Mouse (Mus musculus): ENCODE measurements around the gene Camk1g. TPM values are rescaled to one million over a fixed set of nuclear protein-coding genes. Genes with fewer than 3 reads are reported as not detected.

The Camk1g gene
- polyA plus RNA-seq, 1 experiment from 2014 or later: 11.9 TPM

GRCm38 (mm10) chr1:193363801-193364231 lies 6.3 kb downstream of the Camk1g start:
- Histone ChIP-seq H3K4me2 (ENCODE audit: low read depth, low read length) (no peak overlapping the region), H3K9me3 (ENCODE audit: control insufficient read depth, low read length) (no peaks in the 10 kb centered on the region), H3K36me3 (ENCODE audit: control insufficient read depth, insufficient read depth, low read length) (0 out of 2 replicates have a peak, but pooled peaks cover 19% of the 10 kb centered on the region), H3K4me1 (ENCODE audit: control insufficient read depth, insufficient read depth, low read length) (peaks cover 8% of the 10 kb centered on the region), H3K27me3 (replicated peaks; ENCODE audit: control insufficient read depth, insufficient read depth, low read length) (no peaks in the 10 kb centered on the region), H3K4me3 (ENCODE audit: low read depth, low read length) (no peak overlapping the region), H3K9ac (ENCODE audit: low read depth, low read length) (no peak overlapping the region), H3K27ac (replicated peaks; ENCODE audit: low read depth, low read length) (no peak overlapping the region)
- ATAC-seq (ENCODE audit: low read depth) (peak; percentile 61), DNase-seq (ENCODE audit: low spot score) (peak; percentile 54)
- WGBS: 65% methylated on average over 5 of the region's 5 CpGs

DNA sequence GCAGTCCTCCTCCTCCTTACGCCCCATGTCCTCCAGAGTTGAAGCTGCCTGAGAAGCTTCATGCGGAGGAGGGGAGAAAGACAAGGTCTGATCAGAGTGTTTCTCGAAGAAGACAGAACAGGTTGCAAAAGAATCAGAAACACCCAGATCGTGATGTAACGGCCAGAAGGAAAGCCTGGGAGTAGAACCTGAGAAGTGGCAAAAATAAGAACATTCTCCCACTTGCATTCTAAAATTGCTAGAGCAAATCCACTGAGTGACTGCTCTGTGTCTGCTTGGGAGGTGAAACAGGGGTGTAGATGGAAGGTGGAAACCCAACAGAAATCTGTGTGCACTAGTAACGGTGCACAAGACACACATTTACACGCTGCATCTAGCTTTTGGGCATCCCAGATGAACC lies 8.0 kb downstream of the Camk1g start:
- H3K4me1 ChIP-seq (ENCODE audit: control insufficient read depth, insufficient read depth, low read length): no peaks in the 10 kb centered on the region
- WGBS: 89% methylated on average over 7 of the region's 7 CpGs
- no peak overlapping the region for H3K27ac ChIP-seq (replicated peaks; ENCODE audit: low read depth, low read length)
- DNase-seq (ENCODE audit: low spot score) (no peak), ATAC-seq (ENCODE audit: low read depth) (no peak)
- no peaks in the 10 kb centered on the region for H3K9me3 ChIP-seq (ENCODE audit: control insufficient read depth, low read length)
- H3K9ac ChIP-seq (ENCODE audit: low read depth, low read length): no peak overlapping the region
- H3K27me3 ChIP-seq (replicated peaks; ENCODE audit: control insufficient read depth, insufficient read depth, low read length): no peaks in the 10 kb centered on the region
- H3K36me3 ChIP-seq (ENCODE audit: control insufficient read depth, insufficient read depth, low read length): 0 out of 2 replicates have a peak, but pooled peaks cover 19% of the 10 kb centered on the region
- no peak overlapping the region for H3K4me2 ChIP-seq (ENCODE audit: low read depth, low read length)
- H3K4me3 ChIP-seq (ENCODE audit: low read depth, low read length): no peak overlapping the region

GRCm38 (mm10) chr1:193361181-193361580 lies 8.9 kb downstream of the Camk1g start:
- 57% methylated on average over 6 of the region's 6 CpGs for WGBS
- DNase-seq (ENCODE audit: low spot score) (no peak), ATAC-seq (ENCODE audit: low read depth) (peak; percentile 48; the same call in 1 of the 2 replicates)
- Histone ChIP-seq H3K27ac (replicated peaks; ENCODE audit: low read depth, low read length) (no peak overlapping the region), H3K4me3 (ENCODE audit: low read depth, low read length) (no peak overlapping the region), H3K4me1 (ENCODE audit: control insufficient read depth, insufficient read depth, low read length) (no peaks in the 10 kb centered on the region), H3K36me3 (ENCODE audit: control insufficient read depth, insufficient read depth, low read length) (peaks cover 23% of the 10 kb centered on the region; the same call in 1 of the 2 replicates), H3K4me2 (ENCODE audit: low read depth, low read length) (no peak overlapping the region), H3K9me3 (ENCODE audit: control insufficient read depth, low read length) (no peaks in the 10 kb centered on the region), H3K27me3 (replicated peaks; ENCODE audit: control insufficient read depth, insufficient read depth, low read length) (no peaks in the 10 kb centered on the region), H3K9ac (ENCODE audit: low read depth, low read length) (no peak overlapping the region)

- no peak overlapping the region for H3K4me2 ChIP-seq (ENCODE audit: low read depth, low read length)
- 64% methylated on average over 3 of the region's 3 CpGs for WGBS
- no peaks in the 10 kb centered on the region for H3K27me3 ChIP-seq (replicated peaks; ENCODE audit: control insufficient read depth, insufficient read depth, low read length)
- H3K36me3 ChIP-seq (ENCODE audit: control insufficient read depth, insufficient read depth, low read length): peaks cover 32% of the 10 kb centered on the region; the same call in 1 of the 2 replicates
- H3K9me3 ChIP-seq (ENCODE audit: control insufficient read depth, low read length): no peaks in the 10 kb centered on the region
- ATAC-seq (ENCODE audit: low read depth) (no peak), DNase-seq (ENCODE audit: low spot score) (no peak)
- H3K9ac ChIP-seq (ENCODE audit: low read depth, low read length): no peak overlapping the region
- H3K4me3 ChIP-seq (ENCODE audit: low read depth, low read length): no peak overlapping the region
- no peaks in the 10 kb centered on the region for H3K4me1 ChIP-seq (ENCODE audit: control insufficient read depth, insufficient read depth, low read length)
- H3K27ac ChIP-seq (replicated peaks; ENCODE audit: low read depth, low read length): no peak overlapping the region
These were observed 10.9 kb downstream of the Camk1g start for GRCm38 (mm10) chr1:193359199-193359598.

- no peak overlapping the region for H3K4me3 ChIP-seq (ENCODE audit: low read depth, low read length)
- no peak overlapping the region for H3K27ac ChIP-seq (replicated peaks; ENCODE audit: low read depth, low read length)
- DNase-seq (ENCODE audit: low spot score) (no peak), ATAC-seq (ENCODE audit: low read depth) (no peak)
- no peaks in the 10 kb centered on the region for H3K27me3 ChIP-seq (replicated peaks; ENCODE audit: control insufficient read depth, insufficient read depth, low read length)
- no peaks in the 10 kb centered on the region for H3K9me3 ChIP-seq (ENCODE audit: control insufficient read depth, low read length)
- no peaks in the 10 kb centered on the region for H3K4me1 ChIP-seq (ENCODE audit: control insufficient read depth, insufficient read depth, low read length)
- 93% methylated on average over 3 of the region's 3 CpGs for WGBS
- peaks cover 39% of the 10 kb centered on the region; the same call in 1 of the 2 replicates for H3K36me3 ChIP-seq (ENCODE audit: control insufficient read depth, insufficient read depth, low read length)
- H3K9ac ChIP-seq (ENCODE audit: low read depth, low read length): no peak overlapping the region
- no peak overlapping the region for H3K4me2 ChIP-seq (ENCODE audit: low read depth, low read length)
These were observed 18.5 kb downstream of the Camk1g start for GRCm38 (mm10) chr1:193351583-193351982.

GRCm38 (mm10) chr1:193350546-193350801 lies 19.6 kb downstream of the Camk1g start:
- WGBS: 95% methylated on average over 2 of the region's 2 CpGs

GRCm38 (mm10) chr1:193349702-193350545 lies 20.2 kb downstream of the Camk1g start:
- H3K9me3 ChIP-seq (ENCODE audit: control insufficient read depth, low read length): no peaks in the 10 kb centered on the region
- no peak overlapping the region for H3K4me3 ChIP-seq (ENCODE audit: low read depth, low read length)
- DNase-seq (ENCODE audit: low spot score): no peak
- 83% methylated on average over 10 of the region's 10 CpGs for WGBS
- no peak overlapping the region for H3K4me2 ChIP-seq (ENCODE audit: low read depth, low read length)
- no peaks in the 10 kb centered on the region for H3K27me3 ChIP-seq (replicated peaks; ENCODE audit: control insufficient read depth, insufficient read depth, low read length)
- ATAC-seq (ENCODE audit: low read depth): no peak
- H3K27ac ChIP-seq (replicated peaks; ENCODE audit: low read depth, low read length): no peak overlapping the region
- no peak overlapping the region for H3K9ac ChIP-seq (ENCODE audit: low read depth, low read length)
- H3K4me1 ChIP-seq (ENCODE audit: control insufficient read depth, insufficient read depth, low read length): no peaks in the 10 kb centered on the region
- peaks cover 36% of the 10 kb centered on the region; the same call in 1 of the 2 replicates for H3K36me3 ChIP-seq (ENCODE audit: control insufficient read depth, insufficient read depth, low read length)

More at GRCm38 (mm10) chr1:193350546-193350801, 19.6 kb downstream of the Camk1g start:
- DNase-seq (ENCODE audit: low spot score) (no peak), ATAC-seq (ENCODE audit: low read depth) (no peak)
- Histone ChIP-seq H3K4me2 (ENCODE audit: low read depth, low read length) (no peak overlapping the region), H3K27ac (replicated peaks; ENCODE audit: low read depth, low read length) (no peak overlapping the region), H3K9me3 (ENCODE audit: control insufficient read depth, low read length) (no peaks in the 10 kb centered on the region), H3K4me3 (ENCODE audit: low read depth, low read length) (no peak overlapping the region), H3K27me3 (replicated peaks; ENCODE audit: control insufficient read depth, insufficient read depth, low read length) (no peaks in the 10 kb centered on the region), H3K4me1 (ENCODE audit: control insufficient read depth, insufficient read depth, low read length) (no peaks in the 10 kb centered on the region), H3K36me3 (ENCODE audit: control insufficient read depth, insufficient read depth, low read length) (peaks cover 38% of the 10 kb centered on the region; the same call in 1 of the 2 replicates), H3K9ac (ENCODE audit: low read depth, low read length) (no peak overlapping the region)

DNA sequence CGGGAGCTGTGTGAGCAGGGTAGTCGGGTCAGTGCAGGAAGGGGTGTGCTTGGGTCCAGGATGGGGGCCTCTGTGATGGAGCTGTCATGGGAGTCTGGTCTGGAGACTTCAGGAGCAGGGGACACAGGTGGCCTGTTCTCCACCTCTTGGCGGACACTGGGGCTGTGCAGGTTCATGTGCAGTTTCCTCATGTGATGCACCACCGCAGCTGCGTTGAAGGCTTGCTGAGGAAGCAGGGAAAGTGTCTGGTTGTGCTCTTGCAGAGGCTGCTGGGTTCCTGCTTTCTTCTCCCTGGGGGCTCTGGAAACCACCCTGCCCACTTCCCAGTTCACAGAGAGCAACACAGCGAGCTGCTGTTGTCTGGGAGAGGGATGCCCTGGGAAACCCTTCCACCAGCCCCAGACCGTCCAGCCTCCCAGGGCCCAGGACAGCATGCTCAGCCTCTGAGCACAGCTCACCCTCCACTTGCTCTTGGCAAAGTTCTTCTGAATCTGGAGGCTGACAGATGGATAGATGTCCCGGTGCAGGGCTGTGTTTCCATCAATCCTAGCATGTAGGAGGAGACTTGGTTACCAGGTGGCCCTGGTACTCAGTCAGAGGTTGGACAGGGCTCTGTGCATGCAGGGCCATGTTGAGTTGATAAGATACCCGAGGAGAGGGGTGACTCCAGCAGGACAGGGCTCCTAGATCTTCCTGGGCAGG lies 21.7 kb downstream of the Camk1g start:
- Histone ChIP-seq H3K27me3 (replicated peaks; ENCODE audit: control insufficient read depth, insufficient read depth, low read length) (no peaks in the 10 kb centered on the region), H3K27ac (replicated peaks; ENCODE audit: low read depth, low read length) (no peak overlapping the region), H3K9ac (ENCODE audit: low read depth, low read length) (no peak overlapping the region), H3K4me1 (ENCODE audit: control insufficient read depth, insufficient read depth, low read length) (no peaks in the 10 kb centered on the region), H3K9me3 (ENCODE audit: control insufficient read depth, low read length) (no peaks in the 10 kb centered on the region), H3K4me2 (ENCODE audit: low read depth, low read length) (no peak overlapping the region), H3K36me3 (ENCODE audit: control insufficient read depth, insufficient read depth, low read length) (peaks cover 28% of the 10 kb centered on the region; the same call in 1 of the 2 replicates), H3K4me3 (ENCODE audit: low read depth, low read length) (no peak overlapping the region)
- ATAC-seq (ENCODE audit: low read depth) (no peak), DNase-seq (ENCODE audit: low spot score) (no peak)
- WGBS: 77% methylated on average over 6 of the region's 9 CpGs

Data from embryonic facial prominence, embryonic 14.5 days (tissue).